Mouse (Mus musculus): ENCODE data around the gene Rfc1. TPM values are rescaled to one million over a fixed set of nuclear protein-coding genes. Genes with fewer than 3 reads are reported as not detected.

Rfc1 gene
- total and polyA plus RNA-seq, 3 experiments: 50.2 to 2,723 (median 51.5) TPM

GRCm38 (mm10) chr5:65279133-65279651 lies 56.3 kb downstream of the Rfc1 start:
- Histone ChIP-seq H3K79me2 (ENCODE audit: control insufficient read depth, insufficient read depth, low read length, poor library complexity) (no peaks in the 10 kb centered on the region), H3K27me3 (ENCODE audit: control insufficient read depth in 1 of 2, insufficient read depth in 2 of 2, low read length in 2 of 2) (no peaks in the 10 kb centered on the region), H3K4me1 (ENCODE audit: control insufficient read depth in 1 of 2, insufficient read depth in 2 of 2, low read length in 2 of 2) (no peaks in the 10 kb centered on the region), H3K27ac (ENCODE audit: control insufficient read depth, low read depth, low read length) (no peak overlapping the region), H3K9me3 (replicated peaks; ENCODE audit: insufficient read depth, low read length) (no peaks in the 10 kb centered on the region; the same call in 1 of the 2 replicates), H3K36me3 (ENCODE audit: control insufficient read depth in 1 of 2, insufficient read depth in 2 of 2, low read length in 2 of 2) (peaks cover 0 to 22% of the 10 kb centered on the region in 2 experiments; a peak in 2 of 4 replicates), H3K9ac (ENCODE audit: control insufficient read depth, low read depth, low read length, poor library complexity, severe bottlenecking) (no peak overlapping the region), H3K4me3 (ENCODE audit: control insufficient read depth in 1 of 2, insufficient read depth in 1 of 2, low read depth in 2 of 2, low read length in 2 of 2) (no peak overlapping the region)
- DNase-seq (ENCODE audit: low read depth, low spot score): no peak
- TF ChIP-seq NRF1 (IDR thresholded peaks at IDR 0.05; ENCODE audit: insufficient read depth, low read depth, low read length, poor library complexity, severe bottlenecking) (no peak), USF2 (IDR thresholded peaks at IDR 0.05; ENCODE audit: borderline replicate concordance in 1 of 2, insufficient read depth in 1 of 2, low read depth in 1 of 2, low read length in 2 of 2) (no peak), CHD1 (IDR thresholded peaks at IDR 0.05; ENCODE audit: low read depth, low read length) (no peak), POLR2AphosphoS5 (IDR thresholded peaks at IDR 0.05; ENCODE audit: borderline replicate concordance, low read depth, low read length) (no peak), UBTF (IDR thresholded peaks at IDR 0.05; ENCODE audit: borderline replicate concordance, insufficient read depth, low read depth, low read length) (no peak), ZC3H11A (IDR thresholded peaks at IDR 0.05; ENCODE audit: low read depth, low read length) (no peak), ZKSCAN1 (IDR thresholded peaks at IDR 0.05; ENCODE audit: low read depth, low read length) (no peak), SIN3A (IDR thresholded peaks at IDR 0.05; ENCODE audit: low read length) (no peak), MAZ (IDR thresholded peaks at IDR 0.05; ENCODE audit: low read depth, low read length) (no peak), KAT2A (conservative IDR thresholded peaks at IDR 0.05; ENCODE audit: low read depth, low read length) (no peak), TAL1 (IDR thresholded peaks at IDR 0.05; ENCODE audit: low read length) (no peak), RAD21 (IDR thresholded peaks at IDR 0.05; ENCODE audit: low read depth, low read length) (no peak), MAX (IDR thresholded peaks at IDR 0.05; ENCODE audit: low read length) (no peak), CHD2 (IDR thresholded peaks at IDR 0.05; ENCODE audit: low read length) (no peak), ELF1 (IDR thresholded peaks at IDR 0.05; ENCODE audit: low read depth, low read length) (no peak)

- DNase-seq (ENCODE audit: low read depth, low spot score): no peak
- Histone ChIP-seq H3K27ac (ENCODE audit: control insufficient read depth, low read depth, low read length) (no peak overlapping the region), H3K27me3 (ENCODE audit: control insufficient read depth in 1 of 2, insufficient read depth in 2 of 2, low read length in 2 of 2) (no peaks in the 10 kb centered on the region), H3K79me2 (ENCODE audit: control insufficient read depth, insufficient read depth, low read length, poor library complexity) (no peaks in the 10 kb centered on the region), H3K9me3 (replicated peaks; ENCODE audit: insufficient read depth, low read length) (no peaks in the 10 kb centered on the region; the same call in 1 of the 2 replicates), H3K36me3 (ENCODE audit: control insufficient read depth in 1 of 2, insufficient read depth in 2 of 2, low read length in 2 of 2) (peaks cover 0 to 24% of the 10 kb centered on the region in 2 experiments; a peak in 2 of 4 replicates), H3K4me3 (ENCODE audit: control insufficient read depth in 1 of 2, insufficient read depth in 1 of 2, low read depth in 2 of 2, low read length in 2 of 2) (no peak overlapping the region), H3K4me1 (ENCODE audit: control insufficient read depth in 1 of 2, insufficient read depth in 2 of 2, low read length in 2 of 2) (no peaks in the 10 kb centered on the region), H3K9ac (ENCODE audit: control insufficient read depth, low read depth, low read length, poor library complexity, severe bottlenecking) (no peak overlapping the region)
- TF ChIP-seq TAL1 (IDR thresholded peaks at IDR 0.05; ENCODE audit: low read length) (no peak), ZMIZ1 (IDR thresholded peaks at IDR 0.05; ENCODE audit: low read depth, low read length) (no peak), CTCF (IDR thresholded peaks at IDR 0.05 in 2 of 3, conservative IDR thresholded peaks at IDR 0.05 in 1 of 3; ENCODE audit: control insufficient read depth in 1 of 3, insufficient read depth in 1 of 3, low read depth in 2 of 3, low read length in 3 of 3, poor library complexity in 1 of 3, severe bottlenecking in 1 of 3) (no peak), GATA1 (IDR thresholded peaks at IDR 0.05; ENCODE audit: low read depth, low read length) (no peak), ZNF384 (IDR thresholded peaks at IDR 0.05; ENCODE audit: low read depth, low read length) (no peak), MAZ (IDR thresholded peaks at IDR 0.05; ENCODE audit: low read depth, low read length) (no peak), E2F4 (IDR thresholded peaks at IDR 0.05; ENCODE audit: borderline replicate concordance, low read depth, low read length) (no peak), ZC3H11A (IDR thresholded peaks at IDR 0.05; ENCODE audit: low read depth, low read length) (no peak), MEF2A (IDR thresholded peaks at IDR 0.05; ENCODE audit: extremely low read depth, insufficient replicate concordance, low read depth, low read length, poor library complexity, severe bottlenecking) (no peak), POLR2AphosphoS2 (IDR thresholded peaks at IDR 0.05; ENCODE audit: low read length) (no peak), MYB (IDR thresholded peaks at IDR 0.05; ENCODE audit: low read depth, low read length) (no peak), EP300 (IDR thresholded peaks at IDR 0.05; ENCODE audit: low read depth in 1 of 2, low read length in 2 of 2) (no peak), BHLHE40 (IDR thresholded peaks at IDR 0.05; ENCODE audit: borderline replicate concordance, low read depth, low read length) (no peak), KAT2A (conservative IDR thresholded peaks at IDR 0.05; ENCODE audit: low read depth, low read length) (no peak), USF2 (IDR thresholded peaks at IDR 0.05; ENCODE audit: borderline replicate concordance in 1 of 2, insufficient read depth in 1 of 2, low read depth in 1 of 2, low read length in 2 of 2) (no peak), SIN3A (IDR thresholded peaks at IDR 0.05; ENCODE audit: low read length) (no peak), POLR2A (IDR thresholded peaks at IDR 0.05; ENCODE audit: control insufficient read depth in 1 of 2, insufficient read depth in 1 of 2, low read depth in 1 of 2, low read length in 2 of 2, poor library complexity in 1 of 2) (no peak), RAD21 (IDR thresholded peaks at IDR 0.05; ENCODE audit: low read depth, low read length) (no peak)
These were observed 61.5 kb downstream of the Rfc1 start for GRCm38 (mm10) chr5:65273966-65274365.
